Mouse (Mus musculus) lung, postnatal 0 days (tissue): ENCODE measurements around the gene Rgs9bp.
A peak's percentile ranks its signal among the peaks of the same experiment; 100 is the strongest.

Experiments used
- CTCF ChIP-seq: IDR thresholded peaks from 2 replicates; pipeline ENCODE4 v1.5.1; 2016; ENCODE audit warnings: antibody characterized with exemption, mild to moderate bottlenecking
- EP300 ChIP-seq: IDR thresholded peaks from 2 replicates; pipeline ENCODE4 v1.6.1; 2016; ENCODE audit warnings: antibody characterized with exemption, mild to moderate bottlenecking, control low read depth

- TF ChIP-seq CTCF (peak; percentile 54), EP300 (no peak)
Measured at GRCm38 (mm10) chr7:35553751-35554604, 31.4 kb downstream of the Rgs9bp start.
